Mouse (Mus musculus) heart, adult 2 months (tissue): ENCODE results near the gene Alg5.

Source experiments
- CTCF ChIP-seq: fragments of 200-600 bp; IDR thresholded peaks from 2 replicates; pipeline ENCODE4 v1.8.1; 2022; ENCODE audit warnings: antibody characterized with exemption, mild to moderate bottlenecking, moderate library complexity
- POLR2A ChIP-seq: fragments of 200-500 bp; IDR thresholded peaks from 2 replicates; pipeline ENCODE4 v1.6.1; 2011; ENCODE audit warnings: mild to moderate bottlenecking, low read depth, low read length, control low read depth; ENCODE audit not compliant: insufficient read depth

DNA sequence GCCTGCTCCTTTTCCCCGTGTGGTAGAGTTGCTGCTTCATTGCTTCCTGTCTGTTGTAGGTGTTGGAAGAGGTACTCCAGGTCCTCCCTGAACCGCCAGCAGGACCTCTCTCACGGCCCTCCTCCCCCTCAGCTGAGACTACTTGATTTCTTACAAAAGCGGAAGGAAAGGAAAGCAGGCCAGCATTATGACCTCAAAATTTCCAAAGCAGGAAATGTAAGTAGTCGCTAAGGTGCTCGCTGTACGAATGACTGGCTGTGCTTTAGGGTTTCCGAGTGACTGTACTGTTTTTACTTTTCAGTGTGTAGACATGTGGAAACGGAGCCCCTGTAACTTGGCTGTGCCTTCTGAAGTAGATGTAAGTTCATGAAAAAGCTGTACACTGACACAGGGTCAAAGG is 26.4 kb upstream of the Alg5 start:
- TF ChIP-seq CTCF (no peak), POLR2A (no peak)
